Mouse (Mus musculus) bone marrow macrophage, adult 2 months (primary cell): ENCODE results near the gene Ttc7. TPM values are rescaled to one million over a fixed set of nuclear protein-coding genes. Genes with fewer than 3 reads are reported as not detected.

ENCODE experiments used
- H3K27ac ChIP-seq: 2 replicates; pipeline ENCODE4 v1.5.1; 2012; ENCODE audit warnings: low read depth, low read length; ENCODE audit not compliant: insufficient read depth
- H3K4me1 ChIP-seq: 2 replicates; pipeline ENCODE4 v1.6.1; 2012; ENCODE audit warnings: low read length; ENCODE audit not compliant: control insufficient read depth, insufficient read depth
- H3K4me3 ChIP-seq: 2 replicates; pipeline ENCODE4 v1.5.1; 2012; ENCODE audit warnings: mild to moderate bottlenecking, low read length, moderate library complexity; ENCODE audit not compliant: insufficient read depth
- CTCF ChIP-seq: IDR thresholded peaks from 2 replicates; pipeline ENCODE4 v1.5.1; 2012; ENCODE audit warnings: low read depth, mild to moderate bottlenecking, low read length, moderate library complexity
- POLR2A ChIP-seq: IDR thresholded peaks from 2 replicates; pipeline ENCODE4 v1.6.1; 2012; ENCODE audit warnings: mild to moderate bottlenecking, low read depth, low read length, borderline replicate concordance
- polyA plus RNA-seq: library from polyadenylated mRNA; stranded (reverse); fragments of >200 nt; gene quantifications from 2 replicates; pipeline ENCODE4 v1.2.4, GENCODE M21; 2012; ENCODE audit not compliant: missing spikeins, insufficient read depth, insufficient read length

The Ttc7 gene
- polyA plus RNA-seq, 1 experiment = 93.3 TPM

GRCm38 (mm10) chr17:87334162-87334561 is 51.5 kb downstream of the Ttc7 start:
- no peak overlapping the region for H3K27ac ChIP-seq
- H3K4me3 ChIP-seq = no peak overlapping the region
- TF ChIP-seq CTCF (no peak), POLR2A (no peak)

GRCm38 (mm10) chr17:87335152-87335551 is 52.5 kb downstream of the Ttc7 start:
- H3K4me3 ChIP-seq = no peak overlapping the region
- H3K27ac ChIP-seq = no peak overlapping the region
- TF ChIP-seq POLR2A = no peak
- no peak for TF ChIP-seq CTCF
- peaks cover 29% of the 10 kb centered on the region for H3K4me1 ChIP-seq

More at GRCm38 (mm10) chr17:87334162-87334561, 51.5 kb downstream of the Ttc7 start:
- H3K4me1 ChIP-seq = peaks cover 33% of the 10 kb centered on the region

GRCm38 (mm10) chr17:87335727-87336126 is 53.0 kb downstream of the Ttc7 start:
- TF ChIP-seq CTCF (no peak), POLR2A (no peak)
- peaks cover 23% of the 10 kb centered on the region for H3K4me1 ChIP-seq
- no peak overlapping the region for H3K27ac ChIP-seq
- no peak overlapping the region for H3K4me3 ChIP-seq

GRCm38 (mm10) chr17:87336910-87337309 is 54.2 kb downstream of the Ttc7 start:
- Histone ChIP-seq H3K4me3 (no peak overlapping the region), H3K27ac (no peak overlapping the region), H3K4me1 (peaks cover 14% of the 10 kb centered on the region)
- no peak for TF ChIP-seq CTCF
- no peak for TF ChIP-seq POLR2A

- H3K4me3 ChIP-seq = no peak overlapping the region
- peaks cover 6% of the 10 kb centered on the region for H3K4me1 ChIP-seq
- H3K27ac ChIP-seq = no peak overlapping the region
- no peak for TF ChIP-seq CTCF
- TF ChIP-seq POLR2A = no peak
These were observed 55.0 kb downstream of the Ttc7 start for GRCm38 (mm10) chr17:87337683-87338082.

GRCm38 (mm10) chr17:87339122-87339521 is 56.4 kb downstream of the Ttc7 start:
- H3K27ac ChIP-seq = no peak overlapping the region
- no peak overlapping the region for H3K4me3 ChIP-seq
- H3K4me1 ChIP-seq = no peaks in the 10 kb centered on the region
- TF ChIP-seq POLR2A = no peak
- no peak for TF ChIP-seq CTCF

GRCm38 (mm10) chr17:87343060-87343703 is 60.5 kb downstream of the Ttc7 start:
- TF ChIP-seq CTCF = no peak
- TF ChIP-seq POLR2A = no peak
- Histone ChIP-seq H3K27ac (no peak overlapping the region), H3K4me1 (no peaks in the 10 kb centered on the region), H3K4me3 (no peak overlapping the region)

GRCm38 (mm10) chr17:87344441-87345251 is 62.0 kb downstream of the Ttc7 start:
- no peak for TF ChIP-seq POLR2A
- Histone ChIP-seq H3K4me1 (no peaks in the 10 kb centered on the region), H3K4me3 (no peak overlapping the region), H3K27ac (no peak overlapping the region)

- H3K4me3 ChIP-seq = no peak overlapping the region
- TF ChIP-seq POLR2A = no peak
- TF ChIP-seq CTCF = no peak
- no peak overlapping the region for H3K27ac ChIP-seq
- H3K4me1 ChIP-seq = no peaks in the 10 kb centered on the region
These were observed 62.5 kb downstream of the Ttc7 start for GRCm38 (mm10) chr17:87345252-87345593.

GRCm38 (mm10) chr17:87348353-87348752 is 65.7 kb downstream of the Ttc7 start:
- Histone ChIP-seq H3K27ac (no peak overlapping the region), H3K4me1 (peaks cover 9% of the 10 kb centered on the region), H3K4me3 (no peak overlapping the region)
- TF ChIP-seq CTCF = no peak
- TF ChIP-seq POLR2A = no peak
